Mouse (Mus musculus): ENCODE measurements around the gene Plcd4. TPM values are rescaled to one million over a fixed set of nuclear protein-coding genes. Genes with fewer than 3 reads are reported as not detected.
"Not testable (repeated sequence)": the region's sequence is repeated elsewhere in the genome, so short reads cannot be mapped to it uniquely, and the experiment has no call there.

The Plcd4 gene
- polyA plus RNA-seq (2015; fragmentation: Nextera tagmentation; extraction: Ambion mirVana): 3.4 and 4.1 TPM in 2 replicates

GRCm38 (mm10) chr1:74542451-74542961 is at the start of gene Plcd4:
Gene Plcd4, plus strand, starts transcription at chr1:74542888.
- 12% methylated on average over 6 of the region's 6 CpGs for WGBS
- peak; percentile 63; the same call in 1 of the 2 replicates for ATAC-seq (ENCODE audit: low FRiP score)
- Histone ChIP-seq H3K9me3 (no peaks in the 10 kb centered on the region), H3K27me3 (no peaks in the 10 kb centered on the region), H3K4me3 (peak within 1 kb of the TSS; percentile 4; the same call in 1 of the 2 replicates), H3K4me2 (peak within 1 kb of the TSS; percentile 35), H3K36me3 (no peaks in the 10 kb centered on the region), H3K9ac (peak within 1 kb of the TSS; percentile 9), H3K27ac (peak within 1 kb of the TSS; percentile 46), H3K4me1 (replicated peaks) (peaks cover 17% of the 10 kb centered on the region)

GRCm38 (mm10) chr1:74501106-74501505 is 41.6 kb upstream of the Plcd4 start:
- Histone ChIP-seq H3K9me3 (no peaks in the 10 kb centered on the region), H3K27me3 (no peaks in the 10 kb centered on the region), H3K4me3 (no peak overlapping the region), H3K36me3 (peaks cover 10% of the 10 kb centered on the region), H3K4me2 (no peak overlapping the region), H3K27ac (no peak overlapping the region), H3K4me1 (replicated peaks) (peaks cover 13% of the 10 kb centered on the region), H3K9ac (no peak overlapping the region)
- no peak for ATAC-seq (ENCODE audit: low FRiP score)
- 100% methylated on average over 1 of the region's 1 CpGs for WGBS

- Histone ChIP-seq H3K4me1 (replicated peaks) (peaks cover 42% of the 10 kb centered on the region), H3K27ac (peak overlapping the region; percentile 67), H3K27me3 (no peaks in the 10 kb centered on the region), H3K4me2 (peak overlapping the region; percentile 75), H3K4me3 (peak overlapping the region; percentile 92), H3K9ac (peak overlapping the region; percentile 79), H3K9me3 (no peaks in the 10 kb centered on the region), H3K36me3 (no peaks in the 10 kb centered on the region)
- under 1% methylated on average over 22 of the region's 22 CpGs for WGBS
- no peak for ATAC-seq (ENCODE audit: low FRiP score)
Measured at GRCm38 (mm10) chr1:74505393-74505720, 37.3 kb upstream of the Plcd4 start.

GRCm38 (mm10) chr1:74505721-74506464 is 36.8 kb upstream of the Plcd4 start, which contains the start of gene Cnot9:
Gene Cnot9, plus strand, starts transcription at chr1:74506058.
- Histone ChIP-seq H3K4me1 (replicated peaks) (peaks cover 42% of the 10 kb centered on the region), H3K4me3 (peak within 1 kb of the TSS; percentile 92), H3K9me3 (no peaks in the 10 kb centered on the region), H3K4me2 (peak within 1 kb of the TSS; percentile 90), H3K27me3 (no peaks in the 10 kb centered on the region), H3K36me3 (no peaks in the 10 kb centered on the region), H3K27ac (peak within 1 kb of the TSS; percentile 90), H3K9ac (peak within 1 kb of the TSS; percentile 94)
- peak; percentile 100 for ATAC-seq (ENCODE audit: low FRiP score)
- WGBS: under 1% methylated on average over 61 of the region's 64 CpGs

GRCm38 (mm10) chr1:74506471-74506881 is 36.2 kb upstream of the Plcd4 start:
- H3K36me3 ChIP-seq: no peaks in the 10 kb centered on the region
- no peak for ATAC-seq (ENCODE audit: low FRiP score)
- peak overlapping the region; percentile 92 for H3K4me3 ChIP-seq
- H3K4me2 ChIP-seq: peak overlapping the region; percentile 90
- 0% methylated on average over 30 of the region's 34 CpGs for WGBS
- H3K9ac ChIP-seq: peak overlapping the region; percentile 94
- peak overlapping the region; percentile 90 for H3K27ac ChIP-seq
- H3K4me1 ChIP-seq (replicated peaks): peaks cover 42% of the 10 kb centered on the region
- no peaks in the 10 kb centered on the region for H3K27me3 ChIP-seq
- H3K9me3 ChIP-seq: no peaks in the 10 kb centered on the region

- H3K27me3 ChIP-seq: no peaks in the 10 kb centered on the region
- no peaks in the 10 kb centered on the region for H3K36me3 ChIP-seq
- peaks cover 42% of the 10 kb centered on the region for H3K4me1 ChIP-seq (replicated peaks)
- peak overlapping the region; percentile 90 for H3K4me2 ChIP-seq
- H3K9ac ChIP-seq: no peak overlapping the region
- H3K27ac ChIP-seq: no peak overlapping the region
- 100% methylated on average over 2 of the region's 2 CpGs for WGBS
- no peak for ATAC-seq (ENCODE audit: low FRiP score)
- peak overlapping the region; percentile 92 for H3K4me3 ChIP-seq
- H3K9me3 ChIP-seq: no peaks in the 10 kb centered on the region
Measured at GRCm38 (mm10) chr1:74507780-74508179, 34.9 kb upstream of the Plcd4 start.

- no peak overlapping the region for H3K27ac ChIP-seq
- 96% methylated on average over 5 of the region's 5 CpGs for WGBS
Measured at GRCm38 (mm10) chr1:74511306-74511705, 31.4 kb upstream of the Plcd4 start.

GRCm38 (mm10) chr1:74512999-74513398 is 29.7 kb upstream of the Plcd4 start:
- H3K27me3 ChIP-seq; H3K36me3 ChIP-seq; H3K9ac ChIP-seq; H3K4me3 ChIP-seq; H3K9me3 ChIP-seq; H3K4me2 ChIP-seq; ATAC-seq (ENCODE audit: low FRiP score); H3K27ac ChIP-seq: not testable (repeated sequence)
- H3K4me1 ChIP-seq (replicated peaks): peaks cover 14% of the 10 kb centered on the region
- 93% methylated on average over 1 of the region's 1 CpGs for WGBS

More at GRCm38 (mm10) chr1:74511306-74511705, 31.4 kb upstream of the Plcd4 start:
- H3K4me3 ChIP-seq: no peak overlapping the region
- H3K9ac ChIP-seq: no peak overlapping the region
- H3K9me3 ChIP-seq: no peaks in the 10 kb centered on the region
- H3K36me3 ChIP-seq: peaks cover 4% of the 10 kb centered on the region; the same call in 1 of the 2 replicates
- ATAC-seq (ENCODE audit: low FRiP score): no peak
- H3K4me2 ChIP-seq: no peak overlapping the region
- no peaks in the 10 kb centered on the region for H3K27me3 ChIP-seq
- H3K4me1 ChIP-seq (replicated peaks): peaks cover 29% of the 10 kb centered on the region

GRCm38 (mm10) chr1:74519875-74520274 is 22.8 kb upstream of the Plcd4 start:
- no peak overlapping the region for H3K4me3 ChIP-seq
- ATAC-seq (ENCODE audit: low FRiP score): no peak
- no peak overlapping the region for H3K4me2 ChIP-seq
- H3K27ac ChIP-seq: no peak overlapping the region
- peaks cover 52% of the 10 kb centered on the region for H3K36me3 ChIP-seq
- no peaks in the 10 kb centered on the region for H3K9me3 ChIP-seq
- H3K4me1 ChIP-seq (replicated peaks): no peaks in the 10 kb centered on the region
- H3K27me3 ChIP-seq: no peaks in the 10 kb centered on the region
- no peak overlapping the region for H3K9ac ChIP-seq

- H3K9ac ChIP-seq: no peak overlapping the region
- no peak overlapping the region for H3K27ac ChIP-seq
- no peak for ATAC-seq (ENCODE audit: low FRiP score)
- no peak overlapping the region for H3K4me3 ChIP-seq
- no peaks in the 10 kb centered on the region for H3K4me1 ChIP-seq (replicated peaks)
- H3K4me2 ChIP-seq: no peak overlapping the region
- WGBS: 93% methylated on average over 4 of the region's 4 CpGs
- H3K27me3 ChIP-seq: no peaks in the 10 kb centered on the region
- H3K36me3 ChIP-seq: peaks cover 88% of the 10 kb centered on the region
- no peaks in the 10 kb centered on the region for H3K9me3 ChIP-seq
Measured at GRCm38 (mm10) chr1:74524746-74525145, 17.9 kb upstream of the Plcd4 start.

- 96% methylated on average over 7 of the region's 7 CpGs for WGBS
- Histone ChIP-seq H3K27ac (no peak overlapping the region), H3K4me1 (replicated peaks) (no peaks in the 10 kb centered on the region), H3K4me3 (no peak overlapping the region), H3K27me3 (no peaks in the 10 kb centered on the region), H3K36me3 (peaks cover 90% of the 10 kb centered on the region), H3K4me2 (no peak overlapping the region), H3K9me3 (no peaks in the 10 kb centered on the region), H3K9ac (no peak overlapping the region)
- ATAC-seq (ENCODE audit: low FRiP score): no peak
Measured at GRCm38 (mm10) chr1:74528589-74528988, 14.1 kb upstream of the Plcd4 start.

- no peaks in the 10 kb centered on the region for H3K27me3 ChIP-seq
- no peaks in the 10 kb centered on the region for H3K36me3 ChIP-seq
- no peaks in the 10 kb centered on the region for H3K9me3 ChIP-seq
- H3K4me3 ChIP-seq: no peak overlapping the region
- no peak overlapping the region for H3K9ac ChIP-seq
- H3K4me2 ChIP-seq: no peak overlapping the region
- no peak for ATAC-seq (ENCODE audit: low FRiP score)
- H3K27ac ChIP-seq: no peak overlapping the region
- H3K4me1 ChIP-seq (replicated peaks): peaks cover 17% of the 10 kb centered on the region
Measured at GRCm38 (mm10) chr1:74538650-74539049, 4.0 kb upstream of the Plcd4 start.

GRCm38 (mm10) chr1:74544184-74544583 is 1.5 kb downstream of the Plcd4 start, which contains the start of gene Usp37:
Gene Usp37, minus strand, starts transcription at chr1:74544284.
- Histone ChIP-seq H3K36me3 (no peaks in the 10 kb centered on the region), H3K27ac (no peak within 1 kb of the TSS)

More at GRCm38 (mm10) chr1:74544184-74544583, 1.5 kb downstream of the Plcd4 start, which contains the start of gene Usp37:
- Histone ChIP-seq H3K9me3 (no peaks in the 10 kb centered on the region), H3K27me3 (no peaks in the 10 kb centered on the region), H3K4me1 (replicated peaks) (peaks cover 17% of the 10 kb centered on the region), H3K9ac (no peak within 1 kb of the TSS), H3K4me3 (0 out of 2 replicates have a peak within 1 kb of the TSS, but pooled peaks have one; percentile 4), H3K4me2 (peak within 1 kb of the TSS; percentile 35)
- 29% methylated on average over 4 of the region's 4 CpGs for WGBS
- no peak for ATAC-seq (ENCODE audit: low FRiP score)

Measured in hindbrain, embryonic 13.5 days (tissue).